Mouse (Mus musculus) midbrain, embryonic 16.5 days (tissue): ENCODE measurements at regions not wholly inside any gene's neighbourhood (a gene's known extent, or its start where the extent isn't known, plus 50 kb on each side); places are given as distances from the start of the nearest gene placed in this dataset.
A peak's percentile ranks its signal among the peaks of the same experiment; 100 is the strongest.

Source experiments
- ATAC-seq: fragments of 200-750 bp; cut with Nextera tagmentation; 2 replicates; pipeline ENCODE4 v1.8.0; 2017; ENCODE audit warnings: moderate TSS enrichment
- H3K27ac ChIP-seq: fragments of 300-500 bp; sonication (generic); 2 replicates; pipeline ENCODE4 v1.5.1; 2014; ENCODE audit warnings: mild to moderate bottlenecking, low read length, mixed read lengths
- H3K27me3 ChIP-seq: fragments of 300-500 bp; sonication (generic); 2 replicates; pipeline ENCODE4 v1.6.1; 2014; ENCODE audit warnings: low read depth, low read length, mixed read lengths; ENCODE audit not compliant: control insufficient read depth, insufficient read depth
- H3K36me3 ChIP-seq: fragments of 300-500 bp; sonication (generic); 2 replicates; pipeline ENCODE4 v1.6.1; 2014; ENCODE audit warnings: mild to moderate bottlenecking, low read length, moderate library complexity, mixed read lengths; ENCODE audit not compliant: control insufficient read depth, insufficient read depth
- H3K4me1 ChIP-seq: fragments of 300-500 bp; sonication (generic); 2 replicates; pipeline ENCODE4 v1.6.1; 2014; ENCODE audit warnings: mild to moderate bottlenecking, low read length, mixed read lengths; ENCODE audit not compliant: control insufficient read depth, insufficient read depth
- H3K4me2 ChIP-seq: fragments of 300-500 bp; sonication (generic); 2 replicates; pipeline ENCODE4 v1.6.1; 2014; ENCODE audit warnings: mild to moderate bottlenecking, low read length, mixed read lengths
- H3K4me3 ChIP-seq: fragments of 300-500 bp; sonication (generic); 2 replicates; pipeline ENCODE4 v1.5.1; 2014; ENCODE audit warnings: low read depth, mild to moderate bottlenecking, low read length, moderate library complexity, mixed read lengths
- H3K9ac ChIP-seq: fragments of 300-500 bp; sonication (generic); 2 replicates; pipeline ENCODE4 v1.6.1; 2014; ENCODE audit warnings: low read depth, low read length, mixed read lengths
- H3K9me3 ChIP-seq: fragments of 300-500 bp; sonication (generic); replicated peaks from 2 replicates; pipeline ENCODE4 v1.6.1; 2014; ENCODE audit warnings: mild to moderate bottlenecking, low read length, mixed read lengths; ENCODE audit not compliant: control insufficient read depth, poor library complexity, severe bottlenecking
- WGBS: fragments of 180-500 bp; shearing (Covaris S2); extraction: QIAGEN DNeasy Blood & Tissue Kit; methylation state at CpG from one replicate; pipeline ENCODE4 v1.1.7; 2014; 5-methylcytosine and 5-hydroxymethylcytosine counted together

DNA sequence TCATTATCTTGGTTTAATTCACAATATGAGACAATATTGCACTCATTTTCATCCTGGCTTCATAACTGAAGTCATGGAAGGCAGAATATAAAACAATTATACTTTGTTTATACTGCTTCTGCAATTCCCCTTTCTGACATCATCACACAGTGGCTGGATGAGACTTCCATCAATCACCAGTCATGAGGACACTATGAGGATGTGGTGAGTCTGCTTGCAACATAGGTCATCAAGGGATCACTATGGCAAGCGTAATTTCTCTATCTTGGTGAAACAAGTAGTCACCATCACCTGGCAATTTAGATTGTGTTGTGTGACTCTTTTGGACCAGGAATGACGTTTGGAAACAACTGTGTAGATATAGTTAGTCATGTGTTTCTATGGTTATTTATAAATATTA, 134.6 kb downstream of the Hao1 start:
- Histone ChIP-seq H3K4me2 (no peak overlapping the region), H3K9me3 (no peaks in the 10 kb centered on the region), H3K36me3 (no peaks in the 10 kb centered on the region), H3K9ac (no peak overlapping the region), H3K27me3 (no peaks in the 10 kb centered on the region), H3K27ac (no peak overlapping the region), H3K4me1 (no peaks in the 10 kb centered on the region), H3K4me3 (no peak overlapping the region)
- 82% methylated on average over 2 of the region's 2 CpGs for WGBS
- ATAC-seq, result no peak

GRCm38 (mm10) chr2:134399564-134399963, 154.6 kb downstream of the Hao1 start:
- Histone ChIP-seq H3K27ac (no peak overlapping the region), H3K9me3 (no peaks in the 10 kb centered on the region), H3K4me3 (no peak overlapping the region), H3K4me1 (no peaks in the 10 kb centered on the region), H3K27me3 (no peaks in the 10 kb centered on the region), H3K9ac (no peak overlapping the region), H3K36me3 (no peaks in the 10 kb centered on the region), H3K4me2 (no peak overlapping the region)
- ATAC-seq, result no peak
- WGBS, result 92% methylated on average over 3 of the region's 3 CpGs

- no peaks in the 10 kb centered on the region for H3K4me1 ChIP-seq
- WGBS, result 94% methylated on average over 3 of the region's 3 CpGs
- no peak overlapping the region for H3K9ac ChIP-seq
- no peak overlapping the region for H3K4me2 ChIP-seq
- no peak overlapping the region for H3K4me3 ChIP-seq
- no peaks in the 10 kb centered on the region for H3K36me3 ChIP-seq
- H3K9me3 ChIP-seq, result no peaks in the 10 kb centered on the region
- no peaks in the 10 kb centered on the region for H3K27me3 ChIP-seq
- H3K27ac ChIP-seq, result no peak overlapping the region
- ATAC-seq, result no peak
These were observed 160.7 kb downstream of the Hao1 start for GRCm38 (mm10) chr2:134393421-134393820.

GRCm38 (mm10) chr2:134375116-134375515, 179.1 kb downstream of the Hao1 start:
- WGBS, result 65% methylated on average over 2 of the region's 2 CpGs
- Histone ChIP-seq H3K9me3 (no peaks in the 10 kb centered on the region), H3K36me3 (no peaks in the 10 kb centered on the region), H3K27ac (no peak overlapping the region), H3K4me2 (no peak overlapping the region), H3K27me3 (no peaks in the 10 kb centered on the region), H3K9ac (no peak overlapping the region), H3K4me3 (no peak overlapping the region), H3K4me1 (no peaks in the 10 kb centered on the region)
- no peak for ATAC-seq

DNA sequence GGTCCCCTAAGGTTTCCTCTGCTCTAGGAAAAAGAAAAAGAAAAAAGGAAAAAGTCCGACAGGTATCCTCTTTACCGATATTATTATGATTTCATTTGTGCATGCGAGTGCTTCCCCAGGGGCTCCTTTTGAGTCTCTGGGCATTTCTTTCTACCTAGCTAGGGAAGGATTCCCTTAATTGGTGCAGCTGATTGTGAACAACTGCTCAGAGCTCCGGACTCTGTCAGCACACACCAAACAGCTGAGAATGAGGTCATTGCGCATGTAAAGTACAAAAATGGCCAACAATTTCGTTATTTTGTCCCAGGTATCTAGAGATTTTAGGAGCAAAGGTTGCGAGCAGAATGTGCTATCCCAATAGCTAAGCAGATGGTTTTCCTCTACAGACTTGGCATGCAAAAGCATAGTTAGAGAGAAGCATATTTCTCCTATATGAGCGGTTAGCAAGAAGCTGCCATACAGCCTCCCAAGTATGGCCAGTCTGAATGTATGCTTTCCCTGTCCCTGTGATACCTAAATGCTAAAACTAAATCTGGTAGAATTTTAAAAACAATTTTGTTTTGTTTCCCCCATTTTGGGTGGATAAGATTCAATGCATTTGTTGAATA, 203.2 kb downstream of the Hao1 start:
- Histone ChIP-seq H3K36me3 (no peaks in the 10 kb centered on the region), H3K4me3 (no peak overlapping the region), H3K9me3 (no peaks in the 10 kb centered on the region), H3K27me3 (no peaks in the 10 kb centered on the region), H3K4me1 (peaks cover 7% of the 10 kb centered on the region), H3K27ac (no peak overlapping the region), H3K9ac (no peak overlapping the region), H3K4me2 (no peak overlapping the region)
- ATAC-seq, result 0 out of 2 replicates have a peak, but pooled peaks have one; percentile 62
- WGBS, result 59% methylated on average over 8 of the region's 8 CpGs

GRCm38 (mm10) chr2:134350442-134350841, 203.7 kb downstream of the Hao1 start:
- no peak overlapping the region for H3K9ac ChIP-seq
- WGBS, result 38% methylated on average over 2 of the region's 2 CpGs
- no peaks in the 10 kb centered on the region for H3K36me3 ChIP-seq
- no peaks in the 10 kb centered on the region for H3K9me3 ChIP-seq
- H3K27me3 ChIP-seq, result no peaks in the 10 kb centered on the region
- no peak overlapping the region for H3K4me2 ChIP-seq
- ATAC-seq, result peak; percentile 28; the same call in 1 of the 2 replicates
- H3K4me3 ChIP-seq, result no peak overlapping the region
- 0 out of 2 replicates have a peak overlapping the region, but pooled peaks have one; percentile 22 for H3K27ac ChIP-seq
- peaks cover 7% of the 10 kb centered on the region for H3K4me1 ChIP-seq

DNA sequence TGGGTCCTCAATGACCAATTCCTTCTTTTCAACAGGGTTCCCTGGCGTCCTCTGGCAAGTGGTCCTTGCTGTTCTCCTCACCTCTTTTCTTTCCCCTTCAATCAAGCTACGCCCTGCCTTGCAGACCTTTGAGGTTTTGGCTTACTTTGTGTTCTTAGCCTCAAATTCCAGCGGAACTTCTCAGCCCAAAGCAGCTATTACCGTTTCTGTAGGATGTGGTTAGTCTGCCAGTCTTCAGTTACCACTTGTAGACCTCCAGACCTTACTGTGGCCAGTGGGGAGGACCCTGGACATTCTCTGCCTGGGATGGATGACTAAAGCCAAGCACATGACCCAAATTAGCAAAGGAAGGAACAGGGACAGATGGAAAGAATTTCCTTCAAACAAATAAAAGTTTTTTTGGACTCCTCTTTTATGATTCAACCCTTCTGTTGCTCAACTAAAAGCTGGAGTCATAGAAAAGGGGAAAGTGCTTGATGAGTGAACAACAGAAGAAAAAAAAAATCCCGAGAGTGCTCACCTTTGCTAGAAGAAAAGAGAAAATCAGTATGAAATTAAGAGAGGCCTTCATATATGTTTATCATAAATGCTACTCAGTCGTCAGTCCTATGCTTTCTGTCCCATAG, 211.5 kb downstream of the Hao1 start:
- Histone ChIP-seq H3K36me3 (no peaks in the 10 kb centered on the region), H3K27me3 (no peaks in the 10 kb centered on the region), H3K4me1 (no peaks in the 10 kb centered on the region), H3K9me3 (no peaks in the 10 kb centered on the region), H3K4me2 (no peak overlapping the region), H3K4me3 (no peak overlapping the region), H3K9ac (no peak overlapping the region), H3K27ac (no peak overlapping the region)
- no peak for ATAC-seq
- WGBS, result 78% methylated on average over 6 of the region's 6 CpGs

DNA sequence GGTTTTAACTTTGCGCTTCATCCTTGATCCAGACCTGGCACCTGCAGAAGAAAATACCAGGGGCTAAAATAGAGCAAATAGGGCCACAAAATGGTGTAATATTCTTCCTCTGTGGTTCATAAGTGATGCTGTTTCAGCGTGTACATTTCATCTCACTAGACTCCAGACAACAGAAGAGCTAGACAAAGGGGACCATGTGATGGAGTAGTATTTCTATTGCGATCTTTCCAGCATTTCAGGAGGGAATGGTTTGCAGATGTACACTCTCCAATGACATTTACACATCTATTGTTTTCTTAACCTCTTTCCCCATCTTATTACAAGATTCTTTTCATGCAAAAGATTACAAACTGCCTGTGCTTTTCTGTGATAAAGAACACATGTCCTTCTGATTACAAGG, 246.1 kb downstream of the Hao1 start:
- no peak for ATAC-seq
- Histone ChIP-seq H3K4me1 (no peaks in the 10 kb centered on the region), H3K27ac (no peak overlapping the region), H3K4me2 (no peak overlapping the region), H3K27me3 (no peaks in the 10 kb centered on the region), H3K4me3 (no peak overlapping the region), H3K9ac (no peak overlapping the region), H3K36me3 (no peaks in the 10 kb centered on the region), H3K9me3 (no peaks in the 10 kb centered on the region)
- 79% methylated on average over 3 of the region's 3 CpGs for WGBS

- Histone ChIP-seq H3K4me2 (no peak overlapping the region), H3K4me3 (no peak overlapping the region), H3K9ac (no peak overlapping the region), H3K9me3 (no peaks in the 10 kb centered on the region), H3K4me1 (no peaks in the 10 kb centered on the region), H3K36me3 (no peaks in the 10 kb centered on the region), H3K27me3 (no peaks in the 10 kb centered on the region), H3K27ac (no peak overlapping the region)
- WGBS, result 84% methylated on average over 2 of the region's 2 CpGs
- ATAC-seq, result no peak
These were observed 264.0 kb downstream of the Hao1 start for GRCm38 (mm10) chr2:134290126-134290691.
